Mouse (Mus musculus) midbrain, embryonic 12.5 days (tissue): Measurements from ENCODE around the gene Chka. TPM values are rescaled to one million over a fixed set of nuclear protein-coding genes. Genes with fewer than 3 reads are reported as not detected.

Experiments used
- polyA plus RNA-seq: library from polyadenylated mRNA; unstranded; fragments of >200 nt; fragmentation: Nextera tagmentation; extraction: Ambion mirVana; gene quantifications from 2 replicates; pipeline ENCODE4 v1.2.1, GENCODE M21; 2016

Chka gene
- polyA plus RNA-seq, 1 experiment from 2014 or later = 73.9 TPM

Other genes with a start within 250 kb of the Chka start
- gene Lrp5, start 165.2 kb upstream of the Chka start, polyA plus RNA-seq = 3.0 and 3.2 TPM in 2 replicates
- gene 1810055G02Rik, start 143.5 kb upstream of the Chka start, polyA plus RNA-seq = 31.9 and 35.1 TPM in 2 replicates
- 61.3 and 65.9 TPM in 2 replicates for gene Kmt5b, start 84.4 kb upstream of the Chka start, polyA plus RNA-seq
- gene Tcirg1, start 55.4 kb downstream of the Chka start, polyA plus RNA-seq = 16.3 and 18.7 TPM in 2 replicates
- gene Ndufs8, start 61.0 kb downstream of the Chka start, polyA plus RNA-seq = 193 and 210 TPM in 2 replicates
- 0.83 and 0.96 TPM in 2 replicates for gene Aldh3b1, start 78.0 kb downstream of the Chka start, polyA plus RNA-seq
- 8.5 and 10.4 TPM in 2 replicates for gene Unc93b1, start 83.4 kb downstream of the Chka start, polyA plus RNA-seq
- gene Aldh3b3, start 106.9 kb downstream of the Chka start, polyA plus RNA-seq = not detected in 2 replicates
- 0.62 and 1.0 TPM in 2 replicates for gene Aldh3b2, start 120.6 kb downstream of the Chka start, polyA plus RNA-seq
- 0.88 and 1.3 TPM in 2 replicates for gene Acy3, start 134.8 kb downstream of the Chka start, polyA plus RNA-seq
- not detected in 2 replicates for gene Tbx10, start 141.0 kb downstream of the Chka start, polyA plus RNA-seq
- gene Nudt8, start 148.8 kb downstream of the Chka start, polyA plus RNA-seq = 15.6 and 17.6 TPM in 2 replicates
- gene Gm49405, start 148.9 kb downstream of the Chka start, polyA plus RNA-seq = 3.5 and 4.5 TPM in 2 replicates
- 3.6 and 5.2 TPM in 2 replicates for gene Doc2g, start 151.5 kb downstream of the Chka start, polyA plus RNA-seq
- gene Ndufv1, start 161.0 kb downstream of the Chka start, polyA plus RNA-seq = 181 and 188 TPM in 2 replicates
- gene Gstp1, start 186.2 kb downstream of the Chka start, polyA plus RNA-seq = 323 and 328 TPM in 2 replicates
- 1.6 and 2.4 TPM in 2 replicates for gene Gstp2, start 194.2 kb downstream of the Chka start, polyA plus RNA-seq
- not detected in 2 replicates for gene Gstp3, start 207.8 kb downstream of the Chka start, polyA plus RNA-seq
- not detected in 2 replicates for gene Cabp2, start 229.8 kb downstream of the Chka start, polyA plus RNA-seq
- 66.7 and 68.0 TPM in 2 replicates for gene Cdk2ap2, start 245.4 kb downstream of the Chka start, polyA plus RNA-seq
- 27.2 and 29.0 TPM in 2 replicates for gene Pitpnm1, start 248.2 kb downstream of the Chka start, polyA plus RNA-seq